In genomic region chr15:79892213-79892541, GRCm38 (mm10) we compare ENCODE assay signal across 8 mouse cellular contexts. TPM values are rescaled to one million over a fixed set of nuclear protein-coding genes. Genes with fewer than 3 reads are reported as not detected.
A peak's percentile ranks its signal among the peaks of the same experiment; 100 is the strongest.
DNase-seq lines count a peak whose midpoint lies in the region; ATAC-seq and TF ChIP-seq lines count a peak whose summit lies in the region.

No protein-coding gene starts in this region.

- peaks cover 6% of the 10 kb centered on the region for H3K36me3 ChIP-seq in G1E (replicated peaks)
- no peaks in the 10 kb centered on the region for H3K36me3 ChIP-seq in forebrain, embryonic 13.5 days (ENCODE audit: poor library complexity, severe bottlenecking)
- H3K36me3 ChIP-seq in limb, embryonic 10.5 days, result no peaks in the 10 kb centered on the region

- no peak overlapping the region for H3K27ac ChIP-seq in forebrain, embryonic 13.5 days
- H3K27ac ChIP-seq in limb, embryonic 10.5 days, result peak overlapping the region; percentile 78

- no peak for TF ChIP-seq CTCF in G1E (IDR thresholded peaks at IDR 0.05; ENCODE audit: low read depth, low read length)

- no peaks in the 10 kb centered on the region for H3K27me3 ChIP-seq in G1E (ENCODE audit: insufficient read depth, low read length)
- peaks cover 10% of the 10 kb centered on the region; the same call in 1 of the 2 replicates for H3K27me3 ChIP-seq in forebrain, embryonic 13.5 days
- peaks cover 49% of the 10 kb centered on the region for H3K27me3 ChIP-seq in limb, embryonic 10.5 days (ENCODE audit: low read depth, poor library complexity, severe bottlenecking)

- H3K4me3 ChIP-seq in G1E (ENCODE audit: low read depth, low read length), result peak overlapping the region; percentile 76
- peak overlapping the region; percentile 40 for H3K4me3 ChIP-seq in forebrain, embryonic 13.5 days
- peak overlapping the region; percentile 53 for H3K4me3 ChIP-seq in limb, embryonic 10.5 days

- peak overlapping the region; percentile 63 for H3K4me2 ChIP-seq in forebrain, embryonic 13.5 days

- H3K4me1 ChIP-seq in G1E (ENCODE audit: insufficient read depth, low read depth, low read length), result peaks cover 41% of the 10 kb centered on the region
- peaks cover 11% of the 10 kb centered on the region; the same call in 1 of the 2 replicates for H3K4me1 ChIP-seq in forebrain, embryonic 13.5 days
- peaks cover 14% of the 10 kb centered on the region for H3K4me1 ChIP-seq in limb, embryonic 10.5 days

- under 1% methylated on average over 12 of the region's 12 CpGs for WGBS in forebrain, embryonic 13.5 days
- 1% methylated on average over 12 of the region's 12 CpGs for WGBS in limb, embryonic 10.5 days

- H3K9me3 ChIP-seq in G1E (replicated peaks), result no peaks in the 10 kb centered on the region
- no peaks in the 10 kb centered on the region for H3K9me3 ChIP-seq in forebrain, embryonic 13.5 days (replicated peaks)
- no peaks in the 10 kb centered on the region for H3K9me3 ChIP-seq in limb, embryonic 10.5 days (replicated peaks)

- peak; percentile 38 for DNase-seq in G1E (ENCODE audit: low spot score)
- DNase-seq in adrenal gland, postnatal 14 days, result peak; percentile 79
- peak; percentile 71 for DNase-seq in heart, postnatal 4 days
- DNase-seq in limb, embryonic 10.5 days (ENCODE audit: low spot score), result peak; percentile 61
- DNase-seq in mesoderm, embryonic 11.5 days (ENCODE audit: low read depth, low spot score), result peak; percentile 18
- DNase-seq in spleen, postnatal 14 days (ENCODE audit: low spot score in 2 of 2), result peak; percentile 65 to 67
- DNase-seq in right cerebral cortex, postnatal 25 days, result no peak

- peak overlapping the region; percentile 66 for H3K9ac ChIP-seq in forebrain, embryonic 13.5 days

- ATAC-seq in G1E (ENCODE audit: extremely low read depth, insufficient number of reproducible peaks, low FRiP score, poor library complexity, severe bottlenecking), result peak; percentile 40; the same call in 1 of the 2 replicates
- ATAC-seq in forebrain, embryonic 13.5 days, result peak; percentile 75

RNA-seq across cellular contexts. Expression of gene Apobec3, which starts 0.7 kb away (rescaled TPM):
- total RNA-seq in G1E (2014; fragmentation: Nextera tagmentation) (33.7 and 97.1 TPM in 2 replicates), G1E (2017) (27.2 and 39.8 TPM in 2 replicates)
- 1.1 and 2.6 TPM in 2 replicates for polyA plus RNA-seq in G1E (2012)
- total RNA-seq in adrenal gland, postnatal 14 days (2021), result 19.8 and 38.2 TPM in 2 replicates
- 5.8 and 6.6 TPM in 2 replicates for polyA plus RNA-seq in forebrain, embryonic 13.5 days (2015; fragmentation: Nextera tagmentation; extraction: Ambion mirVana)
- total RNA-seq in heart, postnatal 4 days (2021), result 10 to 100 TPM in 1 of 2 experiments, 1 to 10 TPM in 1; 8.7 to 10.1 TPM
- 5.9 and 9.4 TPM in 2 replicates for polyA plus RNA-seq in limb, embryonic 10.5 days (2016; fragmentation: Nextera tagmentation; extraction: Ambion mirVana)

RNA-seq across cellular contexts. Expression of gene Cbx6, which starts 57.7 kb away (rescaled TPM):
- total RNA-seq in G1E (2014; fragmentation: Nextera tagmentation) (0.73 and 5.9 TPM in 2 replicates), G1E (2017) (1.4 and 1.6 TPM in 2 replicates)
- polyA plus RNA-seq in G1E (2012), result 6.1 and 8.7 TPM in 2 replicates
- total RNA-seq in adrenal gland, postnatal 14 days (2021), result 60.1 and 64.8 TPM in 2 replicates
- 39.0 and 43.8 TPM in 2 replicates for polyA plus RNA-seq in forebrain, embryonic 13.5 days (2015; fragmentation: Nextera tagmentation; extraction: Ambion mirVana)
- 10 to 100 TPM; 53.1 to 57.5 TPM for total RNA-seq in heart, postnatal 4 days (2021)
- polyA plus RNA-seq in limb, embryonic 10.5 days (2016; fragmentation: Nextera tagmentation; extraction: Ambion mirVana), result 15.5 and 18.2 TPM in 2 replicates

RNA-seq across cellular contexts. Expression of gene Npcd, which starts 58.1 kb away (rescaled TPM):
- total RNA-seq in G1E (2014; fragmentation: Nextera tagmentation) (not detected in 2 replicates), G1E (2017) (not detected in 2 replicates)
- not detected in 2 replicates for polyA plus RNA-seq in G1E (2012)
- total RNA-seq in adrenal gland, postnatal 14 days (2021), result 0.71 and 0.96 TPM in 2 replicates
- polyA plus RNA-seq in forebrain, embryonic 13.5 days (2015; fragmentation: Nextera tagmentation; extraction: Ambion mirVana), result not detected in 2 replicates
- 1 to 10 TPM; 1.3 to 1.5 TPM for total RNA-seq in heart, postnatal 4 days (2021)
- not detected in 2 replicates for polyA plus RNA-seq in limb, embryonic 10.5 days (2016; fragmentation: Nextera tagmentation; extraction: Ambion mirVana)
